28 mouse cellular contexts compared by ENCODE assay signal in the genomic region with DNA sequence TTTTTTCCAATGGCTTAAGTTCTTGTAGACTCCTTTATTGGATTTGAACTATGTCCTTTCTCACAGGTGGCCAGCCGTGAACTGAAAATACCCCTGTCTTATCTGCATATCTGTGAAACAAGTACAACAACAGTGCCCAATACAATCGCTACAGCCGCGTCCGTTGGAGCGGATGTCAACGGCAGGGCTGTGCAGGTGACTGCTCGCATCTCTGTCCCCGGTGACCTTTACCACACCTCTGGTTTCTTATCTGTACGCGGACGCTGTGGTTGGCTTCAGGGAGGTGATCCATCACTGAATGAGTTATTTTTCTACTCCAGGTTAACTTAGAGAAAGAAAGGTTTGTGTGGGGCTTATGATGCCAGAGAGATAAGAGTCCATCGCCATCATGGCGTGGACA. TPM values are rescaled to one million over a fixed set of nuclear protein-coding genes. Genes with fewer than 3 reads are reported as not detected.
DNase-seq lines count a peak whose midpoint lies in the region; ATAC-seq and TF ChIP-seq lines count a peak whose summit lies in the region.
"Had no signal": no experiment of that assay in that cellular context is flagged by ENCODE, and none has a peak within 500 bp of the region (broad histone marks: within the 10 kb centered on the region; RNA-seq: fewer than 3 reads in every experiment).

No protein-coding gene starts in this region.

- no peaks in the 10 kb centered on the region for H3K9me3 ChIP-seq in heart, embryonic 12.5 days (replicated peaks)
- no peaks in the 10 kb centered on the region for H3K9me3 ChIP-seq in intestine, postnatal 0 days (ENCODE audit: control insufficient read depth)
- H3K9me3 ChIP-seq: embryonic facial prominence, embryonic 10.5 days; embryonic facial prominence, embryonic 13.5 days; forebrain, embryonic 12.5 days; forebrain, embryonic 15.5 days; heart, embryonic 15.5 days; hindbrain, embryonic 10.5 days; hindbrain, embryonic 13.5 days had no signal

- no peak overlapping the region for H3K4me3 ChIP-seq in heart, embryonic 12.5 days
- no peak overlapping the region for H3K4me3 ChIP-seq in intestine, postnatal 0 days (ENCODE audit: low read depth, low read length)
- H3K4me3 ChIP-seq in gastrocnemius, adult 2 months, result no peak overlapping the region
- H3K4me3 ChIP-seq: embryonic facial prominence, embryonic 10.5 days; embryonic facial prominence, embryonic 13.5 days; erythroblast, embryonic 14.5 days; forebrain, embryonic 12.5 days; forebrain, embryonic 15.5 days; heart, embryonic 15.5 days; hindbrain, embryonic 10.5 days; hindbrain, embryonic 13.5 days had no signal

- intact Hi-C loops in gastrocnemius, adult 2 months (cut with DNase I), result no loop called here
- intact Hi-C loops in left cerebral cortex, postnatal 10 days (cut with DNase I), result no loop called here

- no peak for TF ChIP-seq CTCF in intestine, postnatal 0 days (IDR thresholded peaks at IDR 0.05; ENCODE audit: low read depth)
- TF ChIP-seq CTCF in gastrocnemius, adult 2 months (IDR thresholded peaks at IDR 0.05), result no peak

- no peak overlapping the region for H3K27ac ChIP-seq in heart, embryonic 12.5 days (ENCODE audit: poor library complexity, severe bottlenecking)
- H3K27ac ChIP-seq in intestine, postnatal 0 days (ENCODE audit: low read depth, low read length), result no peak overlapping the region
- H3K27ac ChIP-seq in gastrocnemius, adult 2 months, result no peak overlapping the region
- H3K27ac ChIP-seq: embryonic facial prominence, embryonic 10.5 days; embryonic facial prominence, embryonic 13.5 days; forebrain, embryonic 12.5 days; forebrain, embryonic 15.5 days; heart, embryonic 15.5 days; hindbrain, embryonic 10.5 days; hindbrain, embryonic 13.5 days had no signal

- H3K36me3 ChIP-seq in heart, embryonic 12.5 days, result no peaks in the 10 kb centered on the region
- no peaks in the 10 kb centered on the region for H3K36me3 ChIP-seq in intestine, postnatal 0 days (ENCODE audit: control insufficient read depth, insufficient read depth)
- H3K36me3 ChIP-seq: embryonic facial prominence, embryonic 10.5 days; embryonic facial prominence, embryonic 13.5 days; forebrain, embryonic 12.5 days; forebrain, embryonic 15.5 days; heart, embryonic 15.5 days; hindbrain, embryonic 10.5 days; hindbrain, embryonic 13.5 days had no signal

- ATAC-seq in heart, embryonic 12.5 days (ENCODE audit: insufficient number of reproducible peaks, low FRiP score), result no peak
- peak; percentile 79 for ATAC-seq in intestine, postnatal 0 days
- ATAC-seq: forebrain, embryonic 15.5 days; hindbrain, embryonic 16.5 days had no signal

- no peak overlapping the region for H3K4me2 ChIP-seq in heart, embryonic 12.5 days
- peak overlapping the region; percentile 46 for H3K4me2 ChIP-seq in intestine, postnatal 0 days (replicated peaks; ENCODE audit: low read depth)
- H3K4me2 ChIP-seq: embryonic facial prominence, embryonic 13.5 days; forebrain, embryonic 12.5 days; forebrain, embryonic 15.5 days; heart, embryonic 11.5 days; heart, embryonic 15.5 days; hindbrain, embryonic 13.5 days had no signal

- WGBS in heart, embryonic 12.5 days, result 73% methylated on average over 14 of the region's 14 CpGs
- WGBS in intestine, postnatal 0 days, result 43% methylated on average over 14 of the region's 14 CpGs

- no peak overlapping the region for H3K9ac ChIP-seq in heart, embryonic 12.5 days
- H3K9ac ChIP-seq in intestine, postnatal 0 days (ENCODE audit: low read depth, low read length), result no peak overlapping the region
- H3K9ac ChIP-seq: embryonic facial prominence, embryonic 13.5 days; forebrain, embryonic 12.5 days; forebrain, embryonic 15.5 days; heart, embryonic 15.5 days; hindbrain, embryonic 13.5 days had no signal

- H3K4me1 ChIP-seq in heart, embryonic 12.5 days (replicated peaks), result peaks cover 10% of the 10 kb centered on the region
- H3K4me1 ChIP-seq in intestine, postnatal 0 days (replicated peaks; ENCODE audit: control insufficient read depth, insufficient read depth, low read length), result no peaks in the 10 kb centered on the region
- H3K4me1 ChIP-seq: embryonic facial prominence, embryonic 13.5 days; forebrain, embryonic 15.5 days; heart, embryonic 15.5 days; hindbrain, embryonic 13.5 days had no signal

- peak; percentile 66 for DNase-seq in heart, adult 11 months
- peak; percentile 3 for DNase-seq in induced T-regulatory cell, adult 2 months (ENCODE audit: low read depth)
- no peak for DNase-seq in gastrocnemius, adult 2 months
- DNase-seq in urinary bladder, postnatal 4 days (ENCODE audit: low spot score in 2 of 2), result no peak
- DNase-seq in left cerebral cortex, postnatal 10 days (ENCODE audit: extremely low spot score in 1 of 2, low spot score in 2 of 2), result no peak
- DNase-seq: adrenal gland, adult 2 months; adrenal gland, postnatal 14 days; cerebellum, adult 11 months; cerebellum, adult 2 months; cerebellum, adult 9-11 months; cerebellum, postnatal 36 days; embryo, embryonic 11 days; gastrocnemius, postnatal 10 days; gastrocnemius, postnatal 36 days; heart, postnatal 10 days; heart, postnatal 36 days had no signal

- no peaks in the 10 kb centered on the region for H3K27me3 ChIP-seq in heart, embryonic 12.5 days (replicated peaks)
- no peaks in the 10 kb centered on the region for H3K27me3 ChIP-seq in intestine, postnatal 0 days (replicated peaks; ENCODE audit: control insufficient read depth, insufficient read depth, low read length)
- H3K27me3 ChIP-seq: embryonic facial prominence, embryonic 13.5 days; forebrain, embryonic 12.5 days; forebrain, embryonic 15.5 days; heart, embryonic 15.5 days; hindbrain, embryonic 13.5 days had no signal

RNA-seq across cellular contexts. Expression of gene Bzw1, which starts 46.5 kb away (rescaled TPM):
- polyA plus RNA-seq in heart, embryonic 12.5 days (2016; fragmentation: Nextera tagmentation; extraction: Ambion mirVana), result 261 and 270 TPM in 2 replicates
- 207 and 216 TPM in 2 replicates for polyA plus RNA-seq in intestine, postnatal 0 days (2015; fragmentation: Nextera tagmentation; extraction: Ambion mirVana)
- total RNA-seq in gastrocnemius, adult 2 months (2021), result 10 to 100 TPM; 43.3 to 50.5 TPM
- total RNA-seq in left cerebral cortex, postnatal 10 days (2021), result 100 to 1,000 TPM; 264 to 272 TPM

Comparison
In these comparisons a context has a peak if more than half of its experiments do, and no peak if none do; other contexts are left out.
1. DNase-seq: peak in heart, adult 11 months (single experiment) and induced T-regulatory cell, adult 2 months (single experiment); none in gastrocnemius, adult 2 months (single experiment), urinary bladder, postnatal 4 days (0 of 2) and left cerebral cortex, postnatal 10 days (0 of 2).
2. RNA of gene Bzw1, which starts 46.5 kb away (total RNA-seq): 264 to 272 TPM in left cerebral cortex, postnatal 10 days; 43.3 to 50.5 TPM in gastrocnemius, adult 2 months; every median in the first group is over 4 times any median in the second.